Mouse (Mus musculus) layer of hippocampus, adult 2 months (tissue): ENCODE data around the gene Ddx18. TPM values are rescaled to one million over a fixed set of nuclear protein-coding genes. Genes with fewer than 3 reads are reported as not detected.

Source experiments
- DNase-seq, 2 experiments: peaks; one replicate each; pipeline ENCODE4 v3.0.0; 2022; ENCODE audit warnings: low spot score in 2 of 2
- H3K27ac ChIP-seq: fragments of 200-600 bp; 2 replicates; pipeline ENCODE4 v1.8.1; 2022
- H3K4me3 ChIP-seq: fragments of 200-600 bp; 2 replicates; pipeline ENCODE4 v1.8.1; 2022; ENCODE audit warnings: mild to moderate bottlenecking
- CTCF ChIP-seq: fragments of 200-600 bp; conservative IDR thresholded peaks from 2 replicates; pipeline ENCODE4 v1.8.1; 2022; ENCODE audit warnings: antibody characterized with exemption, mild to moderate bottlenecking, moderate library complexity
- total RNA-seq, 2 experiments: library from RNA; stranded (reverse); gene quantifications; 2 replicates each; pipeline ENCODE4 v1.2.3; 2021

The Ddx18 gene
- total RNA-seq, 2 experiments from 2014 or later: 27.9 to 28.9 TPM

DNA sequence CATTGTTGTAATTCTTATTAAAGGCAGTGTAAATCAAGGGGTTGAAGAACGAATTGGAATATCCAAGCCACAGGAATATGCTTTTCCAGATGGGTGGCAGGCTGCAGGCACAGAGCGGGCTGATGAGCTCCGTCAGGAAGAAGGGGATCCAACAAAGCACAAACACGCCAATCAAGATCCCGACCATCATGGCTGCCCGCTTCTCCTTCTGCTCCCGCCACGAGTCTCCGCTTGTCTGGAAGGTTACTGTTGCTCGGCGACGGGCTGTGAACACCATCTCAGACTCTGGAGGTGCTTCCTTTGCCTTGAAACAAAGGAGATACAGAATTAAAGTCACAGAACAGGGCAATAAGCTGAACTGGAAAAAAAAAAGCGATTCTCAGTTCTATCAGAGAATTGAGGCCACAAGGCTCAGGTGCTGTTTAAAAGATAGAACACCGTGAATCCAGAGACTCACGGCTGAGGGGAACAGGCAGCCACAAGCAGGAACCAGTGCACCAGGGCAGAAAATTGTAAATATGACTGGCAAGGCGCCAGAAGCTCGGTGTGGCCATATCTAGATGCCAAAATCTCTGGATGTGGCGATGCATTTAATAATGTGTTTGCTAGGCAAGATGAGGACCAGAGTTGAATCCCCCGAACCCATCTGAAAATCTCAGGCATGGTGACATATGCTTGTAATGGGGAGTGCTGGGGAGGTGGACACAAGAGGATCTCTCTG, 57.2 kb downstream of the Ddx18 start:
- Histone ChIP-seq H3K4me3 (no peak overlapping the region; the same call in 1 of the 2 replicates), H3K27ac (peak overlapping the region; percentile 68)
- no peak for TF ChIP-seq CTCF
- peak; percentile 20 to 26 for DNase-seq

DNA sequence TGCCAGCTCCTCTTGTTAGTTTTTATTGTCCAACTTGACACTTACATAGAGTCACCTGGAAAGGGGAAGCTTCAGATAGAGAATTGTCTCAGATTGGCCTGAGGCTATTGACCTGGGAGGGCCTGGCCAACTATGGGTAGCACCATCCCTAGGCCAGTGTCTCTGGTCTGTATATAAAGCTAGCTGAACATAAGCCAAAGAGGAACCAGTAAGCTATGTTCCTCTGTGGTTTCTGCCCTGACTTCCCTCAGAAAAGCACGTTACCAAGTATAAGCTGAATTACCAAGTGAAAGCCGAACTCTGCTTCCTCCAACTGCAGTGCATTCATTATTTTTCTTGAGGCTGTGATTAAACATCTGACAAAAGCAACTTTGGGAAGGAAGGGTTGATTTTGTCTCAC, 59.1 kb downstream of the Ddx18 start:
- no peak overlapping the region for H3K4me3 ChIP-seq
- DNase-seq: no peak
- H3K27ac ChIP-seq: no peak overlapping the region
- TF ChIP-seq CTCF: no peak

Other genes with a start within 250 kb of the Ddx18 start
- gene Insig2, start 235.4 kb downstream of the Ddx18 start, total RNA-seq: 10 to 100 TPM; 66.4 to 73.8 TPM
- 10 to 100 TPM; 30.1 to 32.4 TPM for gene Ccdc93, start 136.9 kb downstream of the Ddx18 start, total RNA-seq
- 1 to 10 TPM; 8.0 to 9.5 TPM for gene Htr5b, start 39.5 kb downstream of the Ddx18 start, total RNA-seq